Mouse (Mus musculus) granulocyte monocyte progenitor cell, adult 5-6 weeks (primary cell): Measurements from ENCODE around the gene Smg6. TPM values are rescaled to one million over a fixed set of nuclear protein-coding genes. Genes with fewer than 3 reads are reported as not detected.
A peak's percentile ranks its signal among the peaks of the same experiment; 100 is the strongest.
"Not testable (repeated sequence)": the region's sequence is repeated elsewhere in the genome, so short reads cannot be mapped to it uniquely, and the experiment has no call there.

Experiments
- ATAC-seq: replicated peaks from 2 replicates; pipeline ENCODE4 v1.8.0; 2016; ENCODE audit warnings: mild to moderate bottlenecking, moderate TSS enrichment, inconsistent platforms; ENCODE audit not compliant: poor library complexity, severe bottlenecking
- total RNA-seq, 2 experiments: library from RNA; stranded (forward) in 1 of 2; stranded (reverse) in 1 of 2; fragments of 200-712, 200-1000 nt in 1 of 2; fragments of >200 nt in 1 of 2; fragmentation: Nextera tagmentation in 1 of 2; gene quantifications; 2 replicates each; pipeline ENCODE4 v1.2.3; 2014 to 2017

Smg6 gene
- total RNA-seq, 2 experiments from 2014 or later = 26.1 to 26.8 TPM

GRCm38 (mm10) chr11:75173799-75174165, 248.2 kb downstream of the Smg6 start:
- ATAC-seq = no peak

- ATAC-seq = not testable (repeated sequence)
Observed at GRCm38 (mm10) chr11:75174574-75174973, 249.0 kb downstream of the Smg6 start.

DNA sequence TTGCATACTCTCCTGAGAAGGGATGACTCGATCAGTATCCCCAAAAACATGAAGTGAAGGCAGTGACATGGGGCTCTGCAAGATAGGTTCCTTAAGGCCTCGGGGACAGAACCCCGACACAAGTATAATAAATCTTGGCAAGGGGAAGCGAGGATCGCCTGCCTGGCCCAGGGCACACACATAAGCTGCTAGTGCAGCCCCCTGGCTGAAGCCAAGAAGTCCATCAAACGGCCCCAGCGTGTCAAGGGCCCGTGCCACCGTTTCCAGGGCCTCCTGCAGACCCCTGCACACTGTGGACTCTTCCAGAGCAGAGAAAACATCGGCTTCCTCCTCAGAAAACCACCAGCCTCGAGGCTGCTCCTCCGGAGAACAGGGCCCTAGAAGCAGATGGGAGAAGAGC, 252.4 kb downstream of the Smg6 start:
- ATAC-seq = no peak

DNA sequence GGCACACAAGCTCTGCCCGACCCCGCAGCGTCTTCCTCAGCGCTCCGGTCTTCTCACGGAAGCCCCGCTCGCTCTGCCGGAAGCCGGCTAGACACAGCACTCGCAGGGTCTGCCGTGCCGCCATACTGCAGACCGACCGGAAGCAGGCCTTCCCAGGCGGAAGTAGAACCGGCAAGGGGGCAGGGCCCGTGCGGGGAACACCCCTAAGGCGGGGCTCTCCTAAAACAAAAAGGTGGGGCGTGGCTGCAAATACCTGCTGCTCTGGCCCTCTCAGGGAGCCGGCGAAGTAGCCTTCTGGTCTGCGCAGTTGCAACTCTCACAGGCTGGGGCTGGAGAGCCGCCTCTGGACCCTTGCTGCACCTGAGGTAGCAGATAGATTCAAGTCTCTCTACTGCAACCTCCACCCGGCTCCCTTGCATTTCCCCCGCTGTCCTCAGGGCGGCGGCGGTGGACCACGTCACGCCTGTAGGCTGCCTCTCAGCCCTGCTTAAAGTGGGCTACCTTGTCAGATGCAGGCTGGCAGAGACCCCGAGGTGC, 253.1 kb downstream of the Smg6 start, which contains the start of gene Ovca2:
Ovca2 (minus strand) TSS at position 164 of the 537 bp plus-strand sequence.
- ATAC-seq = peak; percentile 98

GRCm38 (mm10) chr11:75183917-75184570, 258.4 kb downstream of the Smg6 start:
- no peak for ATAC-seq

DNA sequence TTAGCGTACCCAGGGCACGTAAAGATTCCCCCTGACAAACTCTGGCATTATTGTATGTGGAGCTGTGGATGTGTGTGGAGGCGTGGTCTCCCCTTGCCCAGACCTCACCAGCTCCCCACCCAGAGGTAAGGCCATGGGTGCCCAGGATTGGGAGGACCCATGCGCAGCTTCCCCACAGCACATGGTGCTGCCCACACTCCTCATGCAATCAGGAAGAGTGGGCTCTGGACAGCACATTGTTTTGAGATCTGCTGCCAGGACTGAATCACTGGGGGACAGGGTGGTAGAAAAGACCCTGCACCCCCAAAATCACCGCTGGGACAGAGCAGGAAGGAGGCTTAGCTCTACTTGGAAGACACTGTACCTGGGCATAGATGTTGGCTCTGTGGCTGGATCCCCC, 258.9 kb downstream of the Smg6 start:
- no peak for ATAC-seq

DNA sequence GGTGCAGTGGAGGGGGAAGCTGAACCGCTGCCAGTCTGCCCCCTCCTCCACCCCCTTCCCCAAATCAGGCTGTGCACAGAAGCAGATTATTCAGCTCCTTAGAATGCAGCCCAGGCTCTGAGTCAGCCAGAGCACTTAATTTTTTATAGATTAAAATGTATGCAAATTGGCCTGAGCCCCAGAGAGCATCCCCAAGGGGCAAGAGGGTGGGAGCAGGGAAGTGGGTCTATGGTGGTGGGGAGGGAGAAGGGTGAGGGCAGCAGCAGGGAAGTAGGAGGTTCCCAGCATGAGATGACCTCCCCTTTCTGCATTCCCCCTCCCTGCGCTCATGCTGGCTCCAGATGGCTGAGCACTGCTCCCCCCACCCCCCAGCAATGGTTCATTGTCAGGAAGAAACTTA, 259.4 kb downstream of the Smg6 start:
- no peak for ATAC-seq

DNA sequence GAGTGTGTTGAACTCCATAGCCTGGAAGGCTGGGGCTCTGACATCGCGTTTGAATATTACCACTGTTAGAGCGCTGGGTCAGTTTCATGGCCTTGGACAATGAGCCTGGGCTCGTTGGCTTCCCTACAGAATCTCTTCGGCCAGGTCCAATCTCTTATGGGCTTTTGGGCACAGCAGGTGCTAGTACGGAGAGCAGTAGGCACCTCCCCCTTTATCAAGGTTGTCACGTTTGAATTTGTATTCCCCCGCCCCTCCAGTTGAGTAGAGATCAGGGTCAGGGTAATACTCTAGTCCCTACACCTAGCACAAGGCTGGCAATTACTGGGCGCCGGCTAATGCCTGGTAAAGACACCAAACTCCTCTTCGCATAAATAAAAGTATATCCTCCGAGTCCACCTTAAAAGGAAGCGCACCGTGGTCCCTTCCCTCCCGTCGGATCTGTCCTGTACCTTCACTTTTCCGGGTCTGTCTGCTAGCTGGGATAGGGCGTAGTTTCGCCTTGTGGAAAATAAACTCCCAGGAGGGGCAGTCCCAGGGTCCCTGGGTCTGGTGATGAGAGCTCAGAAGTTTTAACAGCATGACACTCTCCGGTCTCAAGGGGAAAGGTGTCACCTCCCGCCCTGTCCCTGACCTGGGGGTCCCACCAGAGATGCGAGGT, 264.2 kb downstream of the Smg6 start:
- peak; percentile 14 for ATAC-seq

DNA sequence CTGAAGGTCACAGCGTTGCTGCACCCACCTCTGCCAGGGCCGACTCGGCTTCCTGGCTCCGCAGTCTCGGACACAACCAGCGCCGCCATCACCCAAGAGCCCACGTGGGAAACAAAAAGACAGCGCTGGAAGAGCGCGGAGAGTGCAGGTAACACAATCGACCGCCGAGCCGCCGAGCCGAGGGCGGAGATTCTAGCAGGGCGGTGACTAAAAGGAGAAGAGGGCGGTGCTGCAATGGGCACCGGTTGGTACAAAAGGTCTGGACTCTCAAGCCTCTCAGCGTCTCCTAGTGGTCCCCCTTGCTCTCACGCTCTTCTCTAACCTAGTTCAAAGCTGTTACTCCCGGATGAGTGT, 264.7 kb downstream of the Smg6 start:
- ATAC-seq = peak; percentile 79

GRCm38 (mm10) chr11:75190905-75191441, 265.4 kb downstream of the Smg6 start, which contains the start of gene Dph1:
Gene Dph1, minus strand, starts transcription at chr11:75191241.
- no peak for ATAC-seq

- ATAC-seq = no peak
Observed at GRCm38 (mm10) chr11:75191841-75192240, 266.2 kb downstream of the Smg6 start.

- ATAC-seq = peak; percentile 43
Observed at GRCm38 (mm10) chr11:75192336-75193214, 267.0 kb downstream of the Smg6 start.

DNA sequence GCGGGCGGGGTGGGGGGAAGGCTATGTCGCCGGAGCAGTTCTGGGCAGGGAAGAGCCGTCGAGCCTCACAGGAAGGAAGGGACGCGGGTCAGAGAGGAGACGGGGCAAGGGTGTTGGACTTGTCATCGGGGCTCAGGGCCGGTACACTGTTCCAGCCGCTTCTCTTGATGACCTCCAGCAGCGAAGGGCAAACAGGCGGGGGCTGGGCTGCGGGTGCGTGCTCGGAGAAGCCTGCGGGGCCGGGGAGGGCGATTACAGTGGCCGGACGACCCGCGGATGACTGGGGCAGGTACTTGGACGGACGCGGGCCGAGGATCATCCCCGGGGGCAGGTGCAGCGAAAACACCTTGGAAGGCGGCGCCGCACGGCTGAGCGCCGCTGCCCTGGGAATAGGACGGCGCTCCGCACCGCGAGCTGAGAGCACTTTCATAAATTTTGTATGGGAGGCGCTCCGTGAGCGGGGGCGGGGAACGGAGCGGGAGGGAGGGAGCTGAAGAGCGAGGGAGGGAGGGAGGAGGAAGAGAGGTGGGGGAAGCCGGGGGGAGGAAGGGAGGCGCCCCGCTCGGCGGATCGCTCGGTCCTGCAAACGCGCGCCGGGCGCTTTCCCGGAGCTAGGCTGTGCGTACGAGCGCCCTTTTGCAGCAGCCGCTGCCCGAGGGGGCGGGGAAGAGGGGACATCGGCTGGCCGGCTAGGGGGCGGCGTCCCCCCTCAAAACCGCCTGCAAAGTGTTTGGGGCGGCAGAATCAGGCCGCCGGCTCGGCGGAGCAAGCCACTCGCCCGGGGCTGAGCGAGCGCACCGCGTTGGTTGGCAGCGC, 267.8 kb downstream of the Smg6 start, which contains the start of gene Rtn4rl1:
Rtn4rl1 (plus strand) TSS at position 528 of the 816 bp plus-strand sequence.
- no peak for ATAC-seq

- no peak for ATAC-seq
Observed at GRCm38 (mm10) chr11:75194121-75194849, 268.7 kb downstream of the Smg6 start.

GRCm38 (mm10) chr11:75194850-75195461, 269.3 kb downstream of the Smg6 start:
- ATAC-seq = peak; percentile 26

DNA sequence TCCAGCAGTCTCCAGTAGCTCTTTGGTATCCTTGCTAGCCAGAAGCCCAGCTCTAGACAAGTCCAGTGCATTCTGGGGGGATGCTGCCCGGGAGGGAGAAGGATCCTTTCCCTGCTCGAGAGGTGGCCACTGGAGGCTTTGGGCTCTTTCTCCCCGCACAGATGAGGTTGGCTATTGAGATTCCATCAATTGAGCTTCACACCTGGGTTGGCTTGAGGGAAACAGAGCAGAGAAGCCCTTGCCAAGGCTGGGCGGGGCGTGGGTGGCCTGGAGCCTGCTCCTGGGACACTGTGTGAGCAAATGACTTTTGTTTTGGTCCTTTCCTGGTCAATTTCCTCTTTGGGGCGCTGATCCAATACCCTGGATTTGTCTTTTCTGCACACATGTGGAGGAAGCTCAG, 270.5 kb downstream of the Smg6 start:
- no peak for ATAC-seq

- ATAC-seq = 0 out of 2 replicates have a peak, but pooled peaks have one; percentile 23
Observed at GRCm38 (mm10) chr11:75197956-75198355, 272.3 kb downstream of the Smg6 start.

- ATAC-seq = no peak
Observed at GRCm38 (mm10) chr11:75198792-75199191, 273.2 kb downstream of the Smg6 start.
